Mouse (Mus musculus): ENCODE measurements around the gene Cd209c. TPM values are rescaled to one million over a fixed set of nuclear protein-coding genes. Genes with fewer than 3 reads are reported as not detected.
A peak's percentile ranks its signal among the peaks of the same experiment; 100 is the strongest.

Gene Cd209c
- 0.13 TPM in 1 of 2 replicates, not detected in the other for polyA plus RNA-seq (2015; fragmentation: Nextera tagmentation; extraction: Ambion mirVana)

GRCm38 (mm10) chr8:3954646-3955045 lies at the start of gene Cd209c:
Gene Cd209c (minus strand): TSS chr8:3954746.
- H3K9me3 ChIP-seq (ENCODE audit: control insufficient read depth), result no peaks in the 10 kb centered on the region
- H3K4me1 ChIP-seq (replicated peaks; ENCODE audit: control insufficient read depth, insufficient read depth, low read length), result no peaks in the 10 kb centered on the region
- TF ChIP-seq CTCF (IDR thresholded peaks at IDR 0.05; ENCODE audit: low read depth), result no peak
- no peak for ATAC-seq
- no peak within 1 kb of the TSS for H3K9ac ChIP-seq (ENCODE audit: low read depth, low read length)
- no peaks in the 10 kb centered on the region for H3K27me3 ChIP-seq (replicated peaks; ENCODE audit: control insufficient read depth, insufficient read depth, low read length)
- 77% methylated on average over 1 of the region's 1 CpGs for WGBS
- no peak within 1 kb of the TSS for H3K4me2 ChIP-seq (replicated peaks; ENCODE audit: low read depth)
- no peak within 1 kb of the TSS for H3K27ac ChIP-seq (ENCODE audit: low read depth, low read length)
- no peak within 1 kb of the TSS for H3K4me3 ChIP-seq (ENCODE audit: low read depth, low read length)
- no peaks in the 10 kb centered on the region for H3K36me3 ChIP-seq (ENCODE audit: control insufficient read depth, insufficient read depth)

GRCm38 (mm10) chr8:3994219-3994618 lies 39.7 kb upstream of the Cd209c start:
- Histone ChIP-seq H3K36me3 (ENCODE audit: control insufficient read depth, insufficient read depth) (no peaks in the 10 kb centered on the region), H3K9me3 (ENCODE audit: control insufficient read depth) (no peaks in the 10 kb centered on the region), H3K4me3 (ENCODE audit: low read depth, low read length) (no peak overlapping the region), H3K27ac (ENCODE audit: low read depth, low read length) (no peak overlapping the region), H3K9ac (ENCODE audit: low read depth, low read length) (no peak overlapping the region), H3K4me1 (replicated peaks; ENCODE audit: control insufficient read depth, insufficient read depth, low read length) (no peaks in the 10 kb centered on the region), H3K27me3 (replicated peaks; ENCODE audit: control insufficient read depth, insufficient read depth, low read length) (no peaks in the 10 kb centered on the region), H3K4me2 (replicated peaks; ENCODE audit: low read depth) (0 out of 2 replicates have a peak overlapping the region, but pooled peaks have one; percentile 35)
- 34% methylated on average over 42 of the region's 42 CpGs for WGBS
- no peak for TF ChIP-seq CTCF (IDR thresholded peaks at IDR 0.05; ENCODE audit: low read depth)
- ATAC-seq, result no peak

GRCm38 (mm10) chr8:3956037-3956436 lies 1.5 kb upstream of the Cd209c start:
- ATAC-seq, result 0 out of 2 replicates have a peak, but pooled peaks have one; percentile 22
- no peak overlapping the region for H3K4me2 ChIP-seq (replicated peaks; ENCODE audit: low read depth)
- no peaks in the 10 kb centered on the region for H3K4me1 ChIP-seq (replicated peaks; ENCODE audit: control insufficient read depth, insufficient read depth, low read length)
- no peaks in the 10 kb centered on the region for H3K27me3 ChIP-seq (replicated peaks; ENCODE audit: control insufficient read depth, insufficient read depth, low read length)
- no peak overlapping the region for H3K4me3 ChIP-seq (ENCODE audit: low read depth, low read length)
- H3K9me3 ChIP-seq (ENCODE audit: control insufficient read depth), result no peaks in the 10 kb centered on the region
- WGBS, result 92% methylated on average over 1 of the region's 1 CpGs
- peak; percentile 63 for TF ChIP-seq CTCF (IDR thresholded peaks at IDR 0.05; ENCODE audit: low read depth)
- no peak overlapping the region for H3K27ac ChIP-seq (ENCODE audit: low read depth, low read length)
- no peak overlapping the region for H3K9ac ChIP-seq (ENCODE audit: low read depth, low read length)
- H3K36me3 ChIP-seq (ENCODE audit: control insufficient read depth, insufficient read depth), result no peaks in the 10 kb centered on the region

- no peaks in the 10 kb centered on the region for H3K4me1 ChIP-seq (replicated peaks; ENCODE audit: control insufficient read depth, insufficient read depth, low read length)
- TF ChIP-seq CTCF (IDR thresholded peaks at IDR 0.05; ENCODE audit: low read depth), result no peak
- H3K36me3 ChIP-seq (ENCODE audit: control insufficient read depth, insufficient read depth), result no peaks in the 10 kb centered on the region
- H3K27me3 ChIP-seq (replicated peaks; ENCODE audit: control insufficient read depth, insufficient read depth, low read length), result no peaks in the 10 kb centered on the region
- 88% methylated on average over 3 of the region's 3 CpGs for WGBS
- no peak overlapping the region for H3K4me3 ChIP-seq (ENCODE audit: low read depth, low read length)
- H3K9me3 ChIP-seq (ENCODE audit: control insufficient read depth), result no peaks in the 10 kb centered on the region
- no peak overlapping the region for H3K27ac ChIP-seq (ENCODE audit: low read depth, low read length)
- no peak overlapping the region for H3K4me2 ChIP-seq (replicated peaks; ENCODE audit: low read depth)
- ATAC-seq, result no peak
- H3K9ac ChIP-seq (ENCODE audit: low read depth, low read length), result no peak overlapping the region
Measured at GRCm38 (mm10) chr8:3940023-3940422, 14.5 kb downstream of the Cd209c start.

- no peaks in the 10 kb centered on the region for H3K4me1 ChIP-seq (replicated peaks; ENCODE audit: control insufficient read depth, insufficient read depth, low read length)
- H3K9me3 ChIP-seq (ENCODE audit: control insufficient read depth), result no peaks in the 10 kb centered on the region
- WGBS, result 83% methylated on average over 3 of the region's 3 CpGs
- H3K9ac ChIP-seq (ENCODE audit: low read depth, low read length), result no peak within 1 kb of the TSS
- H3K27ac ChIP-seq (ENCODE audit: low read depth, low read length), result no peak within 1 kb of the TSS
- TF ChIP-seq CTCF (IDR thresholded peaks at IDR 0.05; ENCODE audit: low read depth), result no peak
- no peaks in the 10 kb centered on the region for H3K27me3 ChIP-seq (replicated peaks; ENCODE audit: control insufficient read depth, insufficient read depth, low read length)
- no peak for ATAC-seq
- H3K4me3 ChIP-seq (ENCODE audit: low read depth, low read length), result no peak within 1 kb of the TSS
- no peaks in the 10 kb centered on the region for H3K36me3 ChIP-seq (ENCODE audit: control insufficient read depth, insufficient read depth)
- H3K4me2 ChIP-seq (replicated peaks; ENCODE audit: low read depth), result no peak within 1 kb of the TSS
Measured at GRCm38 (mm10) chr8:3926744-3927143, 27.8 kb downstream of the Cd209c start, which contains the start of gene Cd209b. Gene Cd209b (minus strand): TSS chr8:3926844.

Other genes with a start within 250 kb of the Cd209c start
- gene Clec4g, start 234.1 kb downstream of the Cd209c start, polyA plus RNA-seq (2015; fragmentation: Nextera tagmentation; extraction: Ambion mirVana), result not detected in 2 replicates
- gene Cd209a, start 205.8 kb downstream of the Cd209c start, polyA plus RNA-seq (2015; fragmentation: Nextera tagmentation; extraction: Ambion mirVana), result 0.22 and 0.27 TPM in 2 replicates
- not detected in 2 replicates for gene Cd209e, start 100.4 kb downstream of the Cd209c start, polyA plus RNA-seq (2015; fragmentation: Nextera tagmentation; extraction: Ambion mirVana)
- gene Cd209d, start 76.2 kb downstream of the Cd209c start, polyA plus RNA-seq (2015; fragmentation: Nextera tagmentation; extraction: Ambion mirVana), result not detected in 2 replicates
- gene Cd209b, start 27.9 kb downstream of the Cd209c start, polyA plus RNA-seq (2015; fragmentation: Nextera tagmentation; extraction: Ambion mirVana), result 0.13 and 0.30 TPM in 2 replicates
- gene Cd209f, start 151.1 kb upstream of the Cd209c start, polyA plus RNA-seq (2015; fragmentation: Nextera tagmentation; extraction: Ambion mirVana), result 0.33 TPM in 1 of 2 replicates, not detected in the other
- gene Cd209g, start 179.4 kb upstream of the Cd209c start, polyA plus RNA-seq (2015; fragmentation: Nextera tagmentation; extraction: Ambion mirVana), result not detected in 2 replicates
- gene Evi5l, start 211.8 kb upstream of the Cd209c start, polyA plus RNA-seq (2015; fragmentation: Nextera tagmentation; extraction: Ambion mirVana), result 6.6 and 8.3 TPM in 2 replicates

Data from intestine, postnatal 0 days (tissue).